Mouse (Mus musculus) kidney, embryonic 15.5 days (tissue): Measurements from ENCODE around the gene Cdh4. TPM values are rescaled to one million over a fixed set of nuclear protein-coding genes. Genes with fewer than 3 reads are reported as not detected.
A peak's percentile ranks its signal among the peaks of the same experiment; 100 is the strongest.

Experiments
- ATAC-seq: fragments of 200-750 bp; cut with Nextera tagmentation; replicated peaks from 2 replicates; pipeline ENCODE4 v1.8.0; 2017; ENCODE audit warnings: moderate TSS enrichment; ENCODE audit not compliant: low FRiP score
- H3K27ac ChIP-seq: fragments of 300-500 bp; sonication (generic); 2 replicates; pipeline ENCODE4 v1.5.1; 2015; ENCODE audit warnings: mild to moderate bottlenecking, inconsistent platforms
- H3K27me3 ChIP-seq: fragments of 300-500 bp; sonication (generic); 2 replicates; pipeline ENCODE4 v1.6.1; 2015; ENCODE audit warnings: inconsistent platforms
- H3K36me3 ChIP-seq: fragments of 300-500 bp; sonication (generic); 2 replicates; pipeline ENCODE4 v1.6.1; 2015; ENCODE audit warnings: inconsistent platforms
- H3K4me1 ChIP-seq: fragments of 300-500 bp; sonication (generic); 2 replicates; pipeline ENCODE4 v1.6.1; 2015; ENCODE audit warnings: inconsistent platforms
- H3K4me2 ChIP-seq: fragments of 300-500 bp; sonication (generic); 2 replicates; pipeline ENCODE4 v1.6.1; 2015; ENCODE audit warnings: moderate library complexity, mild to moderate bottlenecking, inconsistent platforms
- H3K4me3 ChIP-seq: fragments of 300-500 bp; sonication (generic); replicated peaks from 2 replicates; pipeline ENCODE4 v1.5.1; 2015; ENCODE audit warnings: mild to moderate bottlenecking, inconsistent platforms
- H3K9ac ChIP-seq: fragments of 300-500 bp; sonication (generic); 2 replicates; pipeline ENCODE4 v1.6.1; 2015; ENCODE audit warnings: mild to moderate bottlenecking, inconsistent platforms
- H3K9me3 ChIP-seq: fragments of 300-500 bp; sonication (generic); replicated peaks from 2 replicates; pipeline ENCODE4 v1.6.1; 2016; ENCODE audit warnings: inconsistent platforms
- WGBS: fragments of 180-500 bp; shearing (Covaris S2); methylation state at CpG from one replicate; pipeline ENCODE4 v1.1.7; 2015; ENCODE audit warnings: mixed read lengths; 5-methylcytosine and 5-hydroxymethylcytosine counted together
- polyA plus RNA-seq: library from polyadenylated mRNA; unstranded; fragments of >200 nt; fragmentation: Nextera tagmentation; extraction: Ambion mirVana; gene quantifications from 2 replicates; pipeline ENCODE4 v1.2.1, GENCODE M21; 2015

Cdh4 gene
- polyA plus RNA-seq, 1 experiment from 2014 or later: 23.2 TPM

DNA sequence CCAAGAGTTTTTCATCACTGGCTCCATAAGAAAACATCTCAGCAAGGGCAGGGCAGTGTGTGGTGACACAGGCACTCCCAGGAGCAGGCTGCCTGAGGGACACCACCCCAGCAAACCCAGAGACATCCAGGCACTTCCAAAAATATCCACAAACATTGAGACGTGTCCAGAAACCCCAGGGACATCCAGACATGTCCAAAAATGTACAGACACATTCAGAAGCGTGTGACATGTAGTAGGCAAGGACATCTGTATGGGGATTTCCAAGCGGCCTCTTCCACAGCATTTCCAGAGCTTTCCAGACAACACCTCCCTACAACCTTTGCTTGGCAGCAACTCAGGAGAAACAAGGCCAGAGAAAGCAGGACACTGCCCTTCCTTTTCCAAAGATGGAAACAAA, 425.4 kb downstream of the Cdh4 start:
- Histone ChIP-seq H3K27ac (no peak overlapping the region), H3K27me3 (no peaks in the 10 kb centered on the region), H3K36me3 (no peaks in the 10 kb centered on the region), H3K4me3 (no peak overlapping the region), H3K4me1 (no peaks in the 10 kb centered on the region; the same call in 1 of the 2 replicates), H3K9ac (no peak overlapping the region), H3K4me2 (no peak overlapping the region), H3K9me3 (no peaks in the 10 kb centered on the region)
- 63% methylated on average over 3 of the region's 3 CpGs for WGBS
- no peak for ATAC-seq

GRCm38 (mm10) chr2:179869871-179870270, 427.6 kb downstream of the Cdh4 start:
- H3K27ac ChIP-seq: no peak overlapping the region
- ATAC-seq: no peak
- H3K4me2 ChIP-seq: no peak overlapping the region
- WGBS: 39% methylated on average over 2 of the region's 2 CpGs
- no peak overlapping the region for H3K4me3 ChIP-seq
- no peaks in the 10 kb centered on the region for H3K27me3 ChIP-seq
- H3K4me1 ChIP-seq: no peaks in the 10 kb centered on the region
- no peaks in the 10 kb centered on the region for H3K36me3 ChIP-seq
- no peaks in the 10 kb centered on the region for H3K9me3 ChIP-seq
- H3K9ac ChIP-seq: no peak overlapping the region

- Histone ChIP-seq H3K9me3 (no peaks in the 10 kb centered on the region), H3K9ac (no peak overlapping the region), H3K27ac (no peak overlapping the region), H3K4me1 (no peaks in the 10 kb centered on the region), H3K4me2 (no peak overlapping the region), H3K27me3 (no peaks in the 10 kb centered on the region), H3K4me3 (no peak overlapping the region), H3K36me3 (no peaks in the 10 kb centered on the region)
- 61% methylated on average over 5 of the region's 5 CpGs for WGBS
- no peak for ATAC-seq
These were observed 430.5 kb downstream of the Cdh4 start for GRCm38 (mm10) chr2:179872724-179873123.

- Histone ChIP-seq H3K9ac (no peak overlapping the region), H3K27ac (no peak overlapping the region), H3K4me3 (no peak overlapping the region), H3K27me3 (no peaks in the 10 kb centered on the region), H3K4me1 (no peaks in the 10 kb centered on the region), H3K4me2 (no peak overlapping the region), H3K36me3 (no peaks in the 10 kb centered on the region), H3K9me3 (no peaks in the 10 kb centered on the region)
- no peak for ATAC-seq
- WGBS: 50% methylated on average over 5 of the region's 5 CpGs
These were observed 431.1 kb downstream of the Cdh4 start for GRCm38 (mm10) chr2:179873315-179873714.

DNA sequence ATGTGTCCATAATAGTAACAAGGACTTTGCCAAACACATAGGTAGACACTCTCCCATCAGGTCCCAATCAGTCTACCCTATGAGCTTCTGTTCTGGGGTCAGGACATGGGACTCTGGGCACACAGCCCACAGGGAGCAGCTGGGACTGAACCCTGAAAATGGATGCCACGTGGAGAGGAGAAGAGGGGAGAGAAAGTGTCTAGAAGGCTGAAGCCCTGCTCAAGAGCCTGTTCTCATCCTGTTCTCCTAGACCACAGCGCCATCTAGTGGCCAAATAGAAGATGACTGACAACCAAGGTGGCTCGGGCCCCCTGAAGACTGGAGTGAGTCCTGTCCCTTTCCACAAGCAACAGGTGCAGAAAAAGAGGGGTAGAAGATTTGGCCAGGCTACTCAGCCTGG, 432.9 kb downstream of the Cdh4 start:
- H3K27me3 ChIP-seq: no peaks in the 10 kb centered on the region
- no peaks in the 10 kb centered on the region for H3K36me3 ChIP-seq
- H3K9me3 ChIP-seq: no peaks in the 10 kb centered on the region
- no peak overlapping the region for H3K4me3 ChIP-seq
- H3K4me2 ChIP-seq: no peak overlapping the region
- 3% methylated on average over 3 of the region's 3 CpGs for WGBS
- H3K27ac ChIP-seq: no peak overlapping the region
- no peaks in the 10 kb centered on the region for H3K4me1 ChIP-seq
- peak; percentile 53 for ATAC-seq
- no peak overlapping the region for H3K9ac ChIP-seq

- no peaks in the 10 kb centered on the region for H3K27me3 ChIP-seq
- H3K4me2 ChIP-seq: no peak overlapping the region
- H3K4me3 ChIP-seq: no peak overlapping the region
- no peak overlapping the region for H3K9ac ChIP-seq
- no peak for ATAC-seq
- 70% methylated on average over 9 of the region's 9 CpGs for WGBS
- no peaks in the 10 kb centered on the region for H3K36me3 ChIP-seq
- no peaks in the 10 kb centered on the region for H3K9me3 ChIP-seq
- no peaks in the 10 kb centered on the region for H3K4me1 ChIP-seq
- H3K27ac ChIP-seq: no peak overlapping the region
These were observed 435.5 kb downstream of the Cdh4 start for GRCm38 (mm10) chr2:179877551-179878215.

- WGBS: 33% methylated on average over 7 of the region's 7 CpGs
- no peak overlapping the region for H3K27ac ChIP-seq
- H3K4me1 ChIP-seq: no peaks in the 10 kb centered on the region
- peaks cover 7% of the 10 kb centered on the region; the same call in 1 of the 2 replicates for H3K36me3 ChIP-seq
- H3K9ac ChIP-seq: no peak overlapping the region
- no peak overlapping the region for H3K4me3 ChIP-seq
- no peak for ATAC-seq
- no peak overlapping the region for H3K4me2 ChIP-seq
- no peaks in the 10 kb centered on the region for H3K27me3 ChIP-seq
- H3K9me3 ChIP-seq: no peaks in the 10 kb centered on the region
These were observed 442.3 kb downstream of the Cdh4 start for GRCm38 (mm10) chr2:179884561-179884960.

DNA sequence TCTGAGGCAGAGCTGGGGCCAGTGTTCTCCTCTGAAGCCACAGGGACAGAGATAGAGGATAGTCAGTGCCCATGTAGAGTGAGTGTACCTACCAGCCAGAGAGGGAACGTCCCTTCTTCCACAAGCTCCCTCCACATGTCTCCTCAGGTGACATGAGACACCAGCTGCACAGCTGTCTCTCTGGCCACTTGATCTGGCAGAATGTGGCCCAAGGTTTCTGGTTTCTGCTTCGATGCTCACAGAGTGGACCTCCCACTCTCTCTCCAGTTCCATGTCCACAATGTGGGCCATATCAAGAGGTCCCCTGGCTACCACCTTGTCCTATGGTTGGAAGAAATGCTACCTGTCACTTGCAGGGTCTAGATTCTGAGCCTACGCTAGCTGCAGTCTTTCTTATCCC, 448.8 kb downstream of the Cdh4 start:
- Histone ChIP-seq H3K36me3 (peaks cover 7% of the 10 kb centered on the region; the same call in 1 of the 2 replicates), H3K27ac (no peak overlapping the region), H3K9me3 (no peaks in the 10 kb centered on the region), H3K4me2 (no peak overlapping the region), H3K27me3 (no peaks in the 10 kb centered on the region), H3K4me1 (no peaks in the 10 kb centered on the region), H3K4me3 (no peak overlapping the region), H3K9ac (no peak overlapping the region)
- 41% methylated on average over 3 of the region's 3 CpGs for WGBS
- peak; percentile 52 for ATAC-seq

- Histone ChIP-seq H3K27ac (no peak overlapping the region), H3K4me1 (no peaks in the 10 kb centered on the region), H3K36me3 (no peaks in the 10 kb centered on the region), H3K9me3 (no peaks in the 10 kb centered on the region), H3K4me2 (no peak overlapping the region), H3K9ac (no peak overlapping the region), H3K27me3 (no peaks in the 10 kb centered on the region), H3K4me3 (no peak overlapping the region)
- 83% methylated on average over 2 of the region's 2 CpGs for WGBS
- ATAC-seq: no peak
These were observed 454.7 kb downstream of the Cdh4 start for GRCm38 (mm10) chr2:179896949-179897348.

- H3K4me2 ChIP-seq: no peak overlapping the region
- H3K27ac ChIP-seq: peak overlapping the region; percentile 27; the same call in 1 of the 2 replicates
- H3K9me3 ChIP-seq: no peaks in the 10 kb centered on the region
- H3K4me1 ChIP-seq: peaks cover 13% of the 10 kb centered on the region
- H3K27me3 ChIP-seq: no peaks in the 10 kb centered on the region
- no peak overlapping the region for H3K4me3 ChIP-seq
- no peak overlapping the region for H3K9ac ChIP-seq
- H3K36me3 ChIP-seq: peaks cover 65% of the 10 kb centered on the region
- peak; percentile 47 for ATAC-seq
- 35% methylated on average over 12 of the region's 12 CpGs for WGBS
These were observed 470.7 kb downstream of the Cdh4 start for GRCm38 (mm10) chr2:179912911-179913310.

GRCm38 (mm10) chr2:179913349-179913748, 471.1 kb downstream of the Cdh4 start:
- no peaks in the 10 kb centered on the region for H3K9me3 ChIP-seq
- H3K27ac ChIP-seq: peak overlapping the region; percentile 27; the same call in 1 of the 2 replicates
- no peaks in the 10 kb centered on the region for H3K27me3 ChIP-seq
- H3K9ac ChIP-seq: no peak overlapping the region
- peaks cover 13% of the 10 kb centered on the region for H3K4me1 ChIP-seq
- peaks cover 65% of the 10 kb centered on the region for H3K36me3 ChIP-seq
- H3K4me2 ChIP-seq: no peak overlapping the region
- no peak for ATAC-seq
- no peak overlapping the region for H3K4me3 ChIP-seq
- 66% methylated on average over 15 of the region's 15 CpGs for WGBS

GRCm38 (mm10) chr2:179914246-179914645, 472.0 kb downstream of the Cdh4 start:
- H3K4me1 ChIP-seq: peaks cover 13% of the 10 kb centered on the region
- no peak overlapping the region for H3K4me3 ChIP-seq
- H3K4me2 ChIP-seq: no peak overlapping the region
- H3K9me3 ChIP-seq: no peaks in the 10 kb centered on the region
- H3K9ac ChIP-seq: no peak overlapping the region
- H3K27me3 ChIP-seq: no peaks in the 10 kb centered on the region
- peaks cover 72% of the 10 kb centered on the region for H3K36me3 ChIP-seq
- H3K27ac ChIP-seq: no peak overlapping the region
- ATAC-seq: no peak
- WGBS: 63% methylated on average over 2 of the region's 2 CpGs
